Mouse (Mus musculus) erythroblast, embryonic 14.5 days (primary cell): ENCODE data around the gene Mgme1.

ENCODE experiments used
- GATA1 ChIP-seq: IDR thresholded peaks from 2 replicates; pipeline ENCODE4 v1.6.1; 2012; ENCODE audit warnings: low read length, inconsistent platforms, mixed read lengths
- TAL1 ChIP-seq: IDR thresholded peaks from 3 replicates; pipeline ENCODE4 v1.6.1; 2012; ENCODE audit warnings: low read length, inconsistent platforms, mixed read lengths

DNA sequence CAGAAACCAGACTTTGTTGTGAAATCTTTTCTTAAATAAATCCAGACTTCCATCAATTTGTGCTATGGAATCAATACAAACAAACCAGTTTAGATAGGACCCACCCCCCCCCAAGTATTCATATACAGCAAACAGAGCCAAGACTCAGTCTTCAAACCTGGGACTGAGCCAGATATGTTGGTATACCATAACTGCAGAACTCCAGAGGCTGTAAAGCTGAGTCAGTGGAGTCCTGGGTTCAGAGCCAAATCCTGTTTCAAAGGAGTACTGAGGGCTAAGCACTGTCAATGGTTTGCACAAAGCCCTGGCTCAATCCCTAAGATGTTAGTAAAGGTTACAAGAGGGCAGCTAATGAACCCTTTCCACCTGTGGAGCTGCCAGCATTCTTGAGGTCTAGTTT is 20.4 kb upstream of the Mgme1 start:
- no peak for TF ChIP-seq GATA1
- TF ChIP-seq TAL1, result no peak
